Mouse (Mus musculus): ENCODE results near the gene Pdzd7. TPM values are rescaled to one million over a fixed set of nuclear protein-coding genes. Genes with fewer than 3 reads are reported as not detected.

Gene Pdzd7
- polyA plus RNA-seq, 1 experiment from 2014 or later = 0.11 TPM

DNA sequence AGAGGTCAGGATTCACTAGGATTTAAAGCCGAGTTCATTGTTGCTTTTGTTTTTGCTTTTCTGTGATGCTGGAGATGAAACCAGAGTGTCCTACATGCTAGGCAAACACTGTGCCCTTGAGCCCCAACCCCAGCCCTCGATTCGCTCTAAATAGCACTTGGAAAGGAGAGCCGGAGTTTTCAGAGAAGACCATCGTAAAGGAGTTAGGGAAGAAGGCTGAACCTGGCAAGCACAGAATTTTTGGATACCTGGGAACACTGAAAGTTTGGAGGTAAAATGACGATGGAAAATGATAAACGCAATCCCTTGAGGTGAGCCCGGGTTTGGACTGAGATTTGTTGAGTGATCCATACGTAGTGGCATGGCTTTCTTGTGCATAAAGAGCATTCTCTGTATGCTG is 57.2 kb downstream of the Pdzd7 start:
- Histone ChIP-seq H3K36me3 (no peaks in the 10 kb centered on the region), H3K27ac (no peak overlapping the region), H3K4me3 (peak overlapping the region; percentile 74), H3K4me2 (peak overlapping the region; percentile 100), H3K9me3 (replicated peaks) (no peaks in the 10 kb centered on the region), H3K9ac (peak overlapping the region; percentile 73; the same call in 1 of the 2 replicates), H3K27me3 (0 out of 2 replicates have a peak, but pooled peaks cover 9% of the 10 kb centered on the region), H3K4me1 (replicated peaks) (peaks cover 19% of the 10 kb centered on the region)
- WGBS = 29% methylated on average over 9 of the region's 9 CpGs
- no peak for ATAC-seq (replicated peaks; ENCODE audit: insufficient number of reproducible peaks, insufficient read depth, low FRiP score, low read depth)

DNA sequence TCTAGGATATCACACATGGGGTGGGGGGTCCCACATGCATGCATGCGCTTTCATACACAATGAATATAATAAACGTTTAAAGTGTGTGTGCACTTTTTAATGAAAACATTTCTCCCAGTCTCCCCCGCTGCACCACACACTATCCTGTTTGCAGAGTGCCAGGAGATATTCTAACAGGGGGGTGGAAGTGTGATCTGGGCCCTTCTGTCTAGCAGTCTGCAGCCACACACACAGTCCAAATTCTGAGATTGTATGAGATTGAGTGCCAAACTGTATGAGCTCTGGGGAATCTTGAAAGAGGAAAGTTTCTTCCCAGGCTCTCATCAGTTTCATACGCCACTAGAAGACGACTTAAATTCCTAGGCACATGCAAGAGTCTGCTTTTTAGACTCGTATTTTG is 57.7 kb downstream of the Pdzd7 start:
- no peak for ATAC-seq (replicated peaks; ENCODE audit: insufficient number of reproducible peaks, insufficient read depth, low FRiP score, low read depth)
- Histone ChIP-seq H3K4me1 (replicated peaks) (peaks cover 19% of the 10 kb centered on the region), H3K9ac (no peak overlapping the region), H3K36me3 (0 out of 2 replicates have a peak, but pooled peaks cover under 1% of the 10 kb centered on the region), H3K9me3 (replicated peaks) (no peaks in the 10 kb centered on the region), H3K27me3 (0 out of 2 replicates have a peak, but pooled peaks cover 9% of the 10 kb centered on the region), H3K27ac (no peak overlapping the region), H3K4me2 (no peak overlapping the region), H3K4me3 (no peak overlapping the region)
- 64% methylated on average over 6 of the region's 6 CpGs for WGBS

DNA sequence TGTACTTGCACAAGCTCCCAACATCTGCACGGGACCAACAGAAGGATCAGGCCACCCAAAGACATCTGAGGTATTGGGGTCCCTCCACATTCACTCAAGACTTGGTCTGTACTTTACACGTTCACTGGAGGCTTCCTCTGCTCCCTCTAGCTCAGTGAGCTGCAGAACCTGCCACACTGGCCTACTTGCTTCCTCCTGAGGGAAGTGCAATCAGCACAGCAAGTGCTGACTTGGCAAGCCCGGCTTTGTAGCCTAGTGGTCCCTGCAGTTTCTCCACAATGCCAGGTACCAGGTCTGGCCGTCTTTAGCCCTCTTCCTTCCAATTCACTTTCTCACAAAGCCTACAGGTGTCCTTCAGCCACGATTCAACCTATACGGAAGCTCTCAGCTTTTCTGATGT is 58.5 kb downstream of the Pdzd7 start:
- Histone ChIP-seq H3K4me3 (no peak overlapping the region), H3K9me3 (replicated peaks) (no peaks in the 10 kb centered on the region), H3K9ac (no peak overlapping the region), H3K36me3 (peaks cover 7% of the 10 kb centered on the region), H3K27ac (no peak overlapping the region), H3K4me1 (replicated peaks) (peaks cover 16% of the 10 kb centered on the region), H3K27me3 (0 out of 2 replicates have a peak, but pooled peaks cover 9% of the 10 kb centered on the region), H3K4me2 (no peak overlapping the region)
- WGBS = 72% methylated on average over 6 of the region's 6 CpGs
- no peak for ATAC-seq (replicated peaks; ENCODE audit: insufficient number of reproducible peaks, insufficient read depth, low FRiP score, low read depth)

DNA sequence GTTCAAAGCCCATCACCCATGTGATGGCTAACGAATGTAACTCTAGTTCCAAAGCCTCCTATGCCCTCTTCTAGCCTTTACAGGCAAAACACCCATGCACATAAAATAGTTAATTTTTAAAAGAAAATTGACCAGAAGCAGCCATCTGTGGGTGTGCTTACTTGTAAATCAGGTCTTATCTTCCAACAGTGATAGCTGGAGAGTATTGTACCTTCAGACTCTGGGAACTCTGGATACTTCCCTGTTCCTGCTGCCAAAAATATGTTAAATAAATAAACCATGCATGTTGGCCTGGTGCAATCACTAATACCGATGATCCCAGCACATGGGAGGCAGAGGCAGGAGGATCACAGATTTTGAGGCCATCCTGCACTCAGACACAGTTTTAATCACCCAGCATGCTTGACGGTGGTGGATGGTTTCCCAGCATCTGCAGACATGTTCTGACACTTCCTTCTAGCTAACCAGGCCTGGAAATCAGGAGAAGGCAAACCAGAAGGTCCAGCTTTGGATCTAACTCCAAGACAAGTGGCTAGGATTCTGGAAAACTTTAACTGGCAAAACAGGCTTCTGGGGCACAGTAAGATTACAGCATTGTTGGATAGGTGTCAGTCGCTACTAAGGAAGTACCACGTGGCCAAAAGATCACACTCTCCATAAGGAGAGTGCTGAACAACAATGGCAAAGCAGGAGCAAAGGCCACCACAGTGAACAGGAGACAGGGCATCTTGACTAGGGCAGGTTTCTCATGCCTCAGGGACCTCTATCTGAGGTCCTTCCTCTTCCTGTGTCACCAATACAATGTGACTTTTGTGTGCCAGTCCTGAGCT is 60.1 kb downstream of the Pdzd7 start:
- WGBS = 45% methylated on average over 5 of the region's 5 CpGs
- H3K9ac ChIP-seq = no peak overlapping the region
- H3K27me3 ChIP-seq = 0 out of 2 replicates have a peak, but pooled peaks cover 9% of the 10 kb centered on the region
- no peak overlapping the region for H3K4me3 ChIP-seq
- no peak overlapping the region for H3K4me2 ChIP-seq
- peaks cover 21% of the 10 kb centered on the region for H3K36me3 ChIP-seq
- no peak for ATAC-seq (replicated peaks; ENCODE audit: insufficient number of reproducible peaks, insufficient read depth, low FRiP score, low read depth)
- peaks cover 16% of the 10 kb centered on the region for H3K4me1 ChIP-seq (replicated peaks)
- H3K9me3 ChIP-seq (replicated peaks) = no peaks in the 10 kb centered on the region
- no peak overlapping the region for H3K27ac ChIP-seq

DNA sequence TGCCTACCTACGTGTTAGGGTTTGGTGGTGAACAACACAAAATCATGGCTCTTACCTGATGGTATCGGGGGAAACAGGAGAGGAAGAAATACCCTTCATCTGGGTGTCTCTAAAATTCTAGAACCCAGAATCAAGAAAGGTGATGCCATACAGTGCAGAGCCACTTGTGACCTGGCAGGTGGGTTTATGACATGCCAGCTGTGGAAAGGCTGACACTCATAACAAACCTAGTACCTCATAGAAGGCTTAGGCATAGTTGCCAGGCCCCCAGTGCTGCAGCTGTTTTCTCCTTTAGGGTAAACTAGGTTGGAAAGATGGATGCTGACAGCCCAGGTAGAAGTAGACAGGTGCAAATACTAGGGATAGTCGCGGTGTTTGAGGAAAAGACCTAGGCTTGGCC is 61.1 kb downstream of the Pdzd7 start:
- H3K27me3 ChIP-seq = 0 out of 2 replicates have a peak, but pooled peaks cover 8% of the 10 kb centered on the region
- ATAC-seq (replicated peaks; ENCODE audit: insufficient number of reproducible peaks, insufficient read depth, low FRiP score, low read depth) = no peak
- no peak overlapping the region for H3K4me3 ChIP-seq
- no peaks in the 10 kb centered on the region for H3K9me3 ChIP-seq (replicated peaks)
- H3K9ac ChIP-seq = no peak overlapping the region
- WGBS = 91% methylated on average over 4 of the region's 4 CpGs
- no peak overlapping the region for H3K4me2 ChIP-seq
- H3K27ac ChIP-seq = no peak overlapping the region
- peaks cover 30% of the 10 kb centered on the region for H3K36me3 ChIP-seq
- H3K4me1 ChIP-seq (replicated peaks) = peaks cover 10% of the 10 kb centered on the region

DNA sequence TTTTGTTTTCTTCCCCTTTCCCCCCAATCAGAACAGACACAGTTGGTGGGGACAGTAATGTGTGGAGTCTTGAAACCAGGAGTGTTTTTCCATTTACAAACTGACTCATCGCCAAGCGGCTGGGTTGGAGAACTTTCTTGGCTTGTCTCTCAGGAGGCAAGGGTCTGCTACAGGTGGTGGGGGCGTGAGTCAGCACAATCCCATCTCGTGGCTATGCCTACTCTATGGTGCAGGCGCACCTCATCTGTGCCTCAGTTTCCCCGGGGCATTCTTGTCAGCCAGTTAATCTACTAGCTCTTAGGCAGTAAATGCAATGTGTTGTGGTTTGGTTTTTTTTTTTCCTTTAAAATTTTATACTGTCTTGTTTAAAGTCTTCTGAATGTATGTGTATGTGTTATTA is 62.2 kb downstream of the Pdzd7 start:
- ATAC-seq (replicated peaks; ENCODE audit: insufficient number of reproducible peaks, insufficient read depth, low FRiP score, low read depth) = no peak
- peaks cover 3% of the 10 kb centered on the region for H3K4me1 ChIP-seq (replicated peaks)
- 87% methylated on average over 6 of the region's 6 CpGs for WGBS

DNA sequence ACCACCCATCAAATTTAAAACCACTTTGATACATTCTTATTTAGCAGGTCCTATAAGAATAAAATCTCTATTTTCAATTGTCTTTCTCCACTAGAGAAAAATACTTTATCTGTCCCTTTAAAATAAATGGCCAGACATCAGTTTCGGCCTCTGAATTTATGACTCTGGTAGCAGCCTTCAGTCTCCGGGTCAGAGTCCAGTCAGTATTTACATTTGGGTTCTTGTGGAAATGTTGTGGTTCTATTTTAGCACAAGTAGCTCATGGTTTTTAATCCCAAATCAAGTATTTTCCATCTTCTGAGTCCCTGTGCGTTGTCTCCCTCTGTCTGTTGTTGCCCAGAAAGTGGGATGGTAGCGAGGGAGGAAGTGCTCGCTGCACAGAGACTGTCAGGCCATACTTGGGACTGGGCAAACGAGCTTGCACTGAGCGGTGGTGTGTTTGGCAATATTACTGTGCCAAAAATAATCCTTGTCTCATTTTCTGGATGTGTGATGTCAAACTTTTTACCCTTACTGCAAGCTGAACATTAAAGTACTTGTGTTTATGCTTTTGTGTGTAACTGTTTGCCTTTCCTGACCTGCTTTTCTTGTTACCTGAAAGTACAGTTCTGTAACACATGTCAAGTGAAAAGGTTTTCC is 62.9 kb downstream of the Pdzd7 start:
- Histone ChIP-seq H3K4me1 (replicated peaks) (no peaks in the 10 kb centered on the region), H3K36me3 (peaks cover 46% of the 10 kb centered on the region), H3K27ac (no peak overlapping the region), H3K4me2 (no peak overlapping the region), H3K27me3 (0 out of 2 replicates have a peak, but pooled peaks cover 5% of the 10 kb centered on the region), H3K9me3 (replicated peaks) (no peaks in the 10 kb centered on the region), H3K4me3 (no peak overlapping the region), H3K9ac (no peak overlapping the region)
- ATAC-seq (replicated peaks; ENCODE audit: insufficient number of reproducible peaks, insufficient read depth, low FRiP score, low read depth) = no peak
- WGBS = 71% methylated on average over 7 of the region's 7 CpGs

More for the DNA sequence above, 62.2 kb downstream of the Pdzd7 start:
- Histone ChIP-seq H3K4me3 (no peak overlapping the region), H3K9ac (no peak overlapping the region), H3K27ac (no peak overlapping the region), H3K27me3 (0 out of 2 replicates have a peak, but pooled peaks cover 5% of the 10 kb centered on the region), H3K9me3 (replicated peaks) (no peaks in the 10 kb centered on the region), H3K4me2 (no peak overlapping the region), H3K36me3 (peaks cover 39% of the 10 kb centered on the region)

DNA sequence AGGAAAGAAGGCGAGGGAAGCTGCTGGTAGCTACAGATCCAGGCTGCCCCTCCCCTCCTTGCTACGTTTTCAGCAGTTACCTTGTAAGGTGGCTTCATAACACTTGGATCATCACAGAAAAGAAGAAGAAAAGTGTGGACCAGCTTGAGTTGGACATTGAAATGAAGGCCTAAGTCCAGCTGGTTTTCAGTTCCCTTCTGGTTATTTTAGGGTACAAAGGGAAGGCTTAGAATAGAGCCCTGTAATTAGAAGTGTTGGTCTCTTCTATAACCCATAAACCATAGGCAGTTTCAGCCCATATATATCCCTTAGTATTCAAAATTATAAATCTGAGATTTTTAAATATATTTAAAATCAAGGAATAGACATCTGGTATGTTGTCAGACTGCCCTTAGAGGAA is 64.7 kb downstream of the Pdzd7 start:
- no peaks in the 10 kb centered on the region for H3K9me3 ChIP-seq (replicated peaks)

DNA sequence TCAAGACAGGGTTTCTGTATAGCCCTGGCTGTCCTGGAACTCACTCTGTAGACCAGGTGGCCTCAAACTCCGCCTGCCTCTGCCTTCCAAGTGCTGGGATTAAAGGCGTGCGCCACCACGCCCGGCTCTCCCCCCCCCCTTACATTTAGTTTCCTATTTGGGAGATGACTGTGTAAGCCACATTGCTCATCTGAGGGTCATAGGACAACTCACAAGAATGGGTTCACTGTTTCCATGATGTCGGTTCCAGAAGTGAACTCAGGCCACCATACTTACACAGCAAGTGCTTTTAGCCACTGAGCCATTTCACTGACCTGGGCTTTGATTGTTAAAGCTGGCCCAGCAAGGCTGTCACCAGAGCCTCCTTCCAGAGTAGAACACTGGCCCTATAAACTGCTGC is 68.4 kb downstream of the Pdzd7 start:
- WGBS = 80% methylated on average over 6 of the region's 6 CpGs
- no peak overlapping the region for H3K4me3 ChIP-seq

More for the DNA sequence above, 64.7 kb downstream of the Pdzd7 start:
- H3K27me3 ChIP-seq = no peaks in the 10 kb centered on the region
- no peak for ATAC-seq (replicated peaks; ENCODE audit: insufficient number of reproducible peaks, insufficient read depth, low FRiP score, low read depth)
- H3K9ac ChIP-seq = no peak overlapping the region
- H3K4me3 ChIP-seq = no peak overlapping the region
- H3K36me3 ChIP-seq = peaks cover 64% of the 10 kb centered on the region
- no peak overlapping the region for H3K27ac ChIP-seq
- WGBS = 85% methylated on average over 2 of the region's 2 CpGs
- H3K4me1 ChIP-seq (replicated peaks) = no peaks in the 10 kb centered on the region
- no peak overlapping the region for H3K4me2 ChIP-seq

More for the DNA sequence above, 68.4 kb downstream of the Pdzd7 start:
- H3K36me3 ChIP-seq = peaks cover 95% of the 10 kb centered on the region
- no peaks in the 10 kb centered on the region for H3K9me3 ChIP-seq (replicated peaks)
- H3K4me2 ChIP-seq = no peak overlapping the region
- H3K4me1 ChIP-seq (replicated peaks) = no peaks in the 10 kb centered on the region
- ATAC-seq (replicated peaks; ENCODE audit: insufficient number of reproducible peaks, insufficient read depth, low FRiP score, low read depth) = no peak
- no peak overlapping the region for H3K9ac ChIP-seq
- no peaks in the 10 kb centered on the region for H3K27me3 ChIP-seq
- H3K27ac ChIP-seq = no peak overlapping the region

Data from heart, embryonic 15.5 days (tissue).